Mouse (Mus musculus) spleen, adult 2 months (tissue): ENCODE data around the gene Traip.

ENCODE experiments used
- CTCF ChIP-seq: fragments of 200-500 bp; IDR thresholded peaks from 2 replicates; pipeline ENCODE4 v1.5.1; 2011; ENCODE audit warnings: mild to moderate bottlenecking, inconsistent platforms; ENCODE audit not compliant: insufficient read depth, insufficient read length, insufficient replicate concordance; ENCODE audit errors: extremely low read depth
- POLR2A ChIP-seq: fragments of 200-500 bp; IDR thresholded peaks from 2 replicates; pipeline ENCODE4 v1.6.1; 2011; ENCODE audit warnings: low read depth, low read length, inconsistent platforms

DNA sequence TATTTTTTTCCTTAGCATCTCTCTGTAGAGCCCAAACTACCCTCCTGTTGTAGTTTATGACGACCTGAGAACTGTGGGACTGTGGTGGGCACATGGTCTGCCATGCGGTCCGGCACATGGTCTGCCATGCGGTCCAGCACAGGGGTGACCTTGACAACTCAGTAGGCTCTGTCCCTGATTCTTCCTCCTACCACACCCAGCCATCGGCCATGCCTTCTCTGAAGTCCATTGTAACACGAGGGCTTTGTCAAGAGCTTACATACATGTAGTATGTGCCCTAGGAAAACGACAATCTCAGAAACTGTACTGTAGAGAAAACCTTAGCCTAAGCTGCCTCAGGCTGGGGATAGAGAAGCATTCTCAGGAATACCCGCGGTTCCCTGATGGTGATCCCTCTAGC lies 14.7 kb downstream of the Traip start:
- TF ChIP-seq CTCF = no peak
- no peak for TF ChIP-seq POLR2A
